Mouse (Mus musculus): ENCODE measurements at regions not wholly inside any gene's neighbourhood (a gene's known extent, or its start where the extent isn't known, plus 50 kb on each side); places are given as distances from the start of the nearest gene placed in this dataset.

- DNase-seq (ENCODE audit: extremely low spot score) = no peak
Observed at GRCm38 (mm10) chr2:167783374-167783773, 93.8 kb upstream of the Tmem189 start.

- DNase-seq (ENCODE audit: extremely low spot score) = peak; percentile 60
Observed at GRCm38 (mm10) chr2:167782231-167782999, 92.8 kb upstream of the Tmem189 start.

DNA sequence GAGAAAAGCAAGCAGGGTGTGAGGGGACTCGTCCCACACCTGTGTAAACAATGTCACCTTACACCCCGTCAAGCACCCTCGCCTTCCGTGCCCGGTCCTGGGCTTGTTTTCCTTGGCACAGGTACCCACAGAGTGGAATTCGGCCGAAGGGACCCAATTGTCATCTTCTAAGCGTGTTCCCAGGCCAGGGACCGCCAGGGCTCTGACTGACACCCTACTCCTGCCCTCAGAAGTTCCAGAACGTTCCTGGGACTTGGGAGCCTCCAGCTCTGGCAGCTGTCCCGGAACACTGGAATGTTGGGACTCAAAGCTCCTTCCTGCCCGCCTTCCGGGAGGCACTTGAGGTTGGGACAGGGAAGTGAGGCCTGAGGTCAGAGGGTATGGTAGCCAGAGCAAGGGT is 91.9 kb upstream of the Tmem189 start:
- DNase-seq (ENCODE audit: extremely low spot score) = no peak

DNA sequence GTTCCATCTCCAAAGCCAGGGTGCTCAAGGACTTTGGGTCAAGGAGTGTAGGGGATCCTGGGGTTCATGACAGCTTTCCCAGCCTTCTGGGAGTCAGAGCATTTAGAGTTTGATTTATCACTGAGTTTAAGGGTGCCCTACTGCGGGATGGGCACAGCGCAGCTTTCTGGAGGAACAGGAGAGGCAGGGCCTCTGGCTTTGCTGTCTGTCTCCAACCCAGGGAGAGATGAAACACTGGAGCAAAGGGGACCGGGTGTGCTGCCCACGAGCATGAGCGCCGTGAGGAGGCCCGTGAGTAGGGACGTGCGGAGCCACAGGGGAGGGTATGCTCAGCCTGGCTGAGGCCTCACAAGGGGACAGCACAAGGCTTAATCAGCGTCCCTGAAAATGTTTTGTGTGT is 89.1 kb upstream of the Tmem189 start:
- no peak for DNase-seq (ENCODE audit: extremely low spot score)

DNA sequence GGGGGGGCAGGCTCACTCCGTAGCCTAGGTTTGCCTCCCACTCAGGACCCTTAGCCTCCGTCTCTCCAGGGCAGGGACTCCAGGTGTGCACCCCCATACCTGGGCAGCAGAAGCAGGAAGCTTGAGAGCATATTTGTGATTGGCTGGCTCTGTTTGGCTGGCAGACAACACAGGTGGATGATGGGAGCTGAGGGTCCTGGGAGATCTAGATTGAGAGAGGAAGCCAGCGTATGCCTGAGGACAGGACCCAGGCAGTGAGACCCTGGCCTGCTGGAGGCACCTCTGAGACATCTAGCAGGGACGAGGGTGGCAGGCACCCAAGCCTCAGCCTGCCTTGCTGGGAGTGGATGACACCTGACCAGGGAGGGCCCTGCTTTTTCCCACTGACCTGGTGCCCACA is 88.6 kb upstream of the Tmem189 start:
- no peak for DNase-seq (ENCODE audit: extremely low spot score)

GRCm38 (mm10) chr2:167777331-167778085 is 87.9 kb upstream of the Tmem189 start:
- peak; percentile 86 for DNase-seq (ENCODE audit: extremely low spot score)

- DNase-seq (ENCODE audit: extremely low spot score) = no peak
Observed at GRCm38 (mm10) chr2:167776251-167777168, 86.9 kb upstream of the Tmem189 start.

DNA sequence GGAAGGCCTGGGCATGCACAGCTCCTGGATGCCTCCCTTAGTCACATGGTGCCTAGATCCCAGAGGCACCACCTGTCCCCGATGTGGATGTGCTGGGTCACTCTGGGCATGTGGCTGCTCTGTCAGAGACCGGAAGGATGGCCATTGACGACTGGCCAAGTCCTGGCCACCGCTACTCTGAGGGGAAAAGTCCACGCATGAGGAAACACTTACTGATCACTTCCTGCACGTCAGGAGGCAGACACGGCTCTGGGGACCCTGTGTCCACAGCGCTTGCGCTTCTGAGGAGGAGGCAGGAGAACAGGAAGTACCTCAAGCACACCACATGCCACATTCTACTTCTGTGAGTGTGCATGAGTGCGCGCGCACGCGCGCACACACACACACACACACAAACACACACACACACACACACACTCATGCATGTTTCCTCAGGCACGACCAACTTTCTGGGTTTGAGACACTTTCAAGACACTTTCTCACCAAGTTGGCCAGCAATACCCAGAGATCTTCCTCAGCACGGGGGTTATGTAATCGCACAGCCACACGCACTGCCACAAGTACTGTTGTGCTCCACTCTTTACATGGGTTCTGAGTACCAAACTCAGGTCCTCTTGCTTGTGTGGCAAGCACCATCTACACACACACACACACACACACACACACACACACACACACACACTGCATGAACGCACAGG is 85.7 kb upstream of the Tmem189 start:
- DNase-seq (ENCODE audit: extremely low spot score) = no peak

GRCm38 (mm10) chr2:167774806-167775179 is 85.2 kb upstream of the Tmem189 start:
- no peak for DNase-seq (ENCODE audit: extremely low spot score)

- no peak for DNase-seq (ENCODE audit: extremely low spot score)
Observed at GRCm38 (mm10) chr2:167774166-167774805, 84.7 kb upstream of the Tmem189 start.

DNA sequence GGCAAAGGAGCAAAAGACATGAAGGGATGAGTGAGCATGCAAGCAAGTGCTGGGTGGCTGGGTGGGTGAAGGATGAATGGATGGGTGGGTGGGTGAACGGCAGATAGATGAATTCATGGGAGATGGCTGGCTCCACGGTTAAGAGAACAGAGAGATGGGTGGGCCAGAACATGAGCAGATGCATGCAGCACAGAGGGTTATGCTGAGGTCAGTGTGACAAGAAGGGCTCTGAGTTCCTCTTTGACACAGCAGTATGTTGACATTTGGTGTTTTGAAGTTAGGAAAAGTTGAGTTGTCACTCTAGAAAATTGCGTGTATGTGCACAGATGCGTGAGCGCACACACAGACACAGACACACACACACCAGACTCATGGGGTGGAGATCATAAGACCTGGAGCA is 83.2 kb upstream of the Tmem189 start:
- DNase-seq (ENCODE audit: extremely low spot score) = no peak

DNA sequence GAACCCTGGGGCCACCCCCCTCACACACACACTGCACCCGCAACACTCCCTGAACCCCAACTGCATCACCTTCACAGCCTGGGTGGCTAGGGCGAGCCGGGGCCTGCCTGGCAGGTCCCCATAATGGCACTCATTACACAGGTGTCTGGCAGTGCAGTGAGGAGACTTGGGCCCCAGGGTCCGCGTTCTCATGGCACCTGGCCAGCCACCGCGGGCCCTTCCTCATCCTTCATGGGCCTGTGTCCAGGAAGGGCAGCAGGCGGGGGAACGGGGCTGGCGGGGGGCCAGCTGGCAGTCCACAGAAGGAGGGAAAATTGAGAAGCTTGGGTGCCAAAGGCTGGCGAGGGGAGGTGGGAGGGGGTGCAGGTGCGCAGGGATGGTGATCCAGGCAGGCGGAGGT is 78.3 kb upstream of the Tmem189 start:
- no peak for DNase-seq (ENCODE audit: extremely low spot score)

- no peak for DNase-seq (ENCODE audit: extremely low spot score)
Observed at GRCm38 (mm10) chr2:167767371-167767770, 77.7 kb upstream of the Tmem189 start.

DNA sequence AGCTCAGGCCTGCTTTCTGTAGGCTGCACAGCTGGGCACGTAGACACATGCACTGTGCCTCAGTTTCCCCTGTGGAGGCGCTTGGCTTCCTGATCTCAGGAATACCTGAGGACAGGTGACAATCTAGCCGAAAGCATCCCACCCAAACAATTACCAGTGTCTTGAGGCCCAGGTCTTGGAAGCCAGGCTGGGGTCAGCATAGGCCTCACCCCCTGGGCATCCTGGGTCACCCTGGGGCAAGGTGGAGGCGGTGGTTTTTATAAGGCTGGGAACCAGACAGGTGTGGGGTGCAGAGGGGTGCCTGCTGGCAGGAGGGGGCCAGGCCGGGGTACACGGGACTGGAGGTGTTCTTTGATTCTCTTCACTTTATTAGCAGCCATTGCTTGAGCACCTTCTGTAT is 76.2 kb upstream of the Tmem189 start:
- no peak for DNase-seq (ENCODE audit: extremely low spot score)

DNA sequence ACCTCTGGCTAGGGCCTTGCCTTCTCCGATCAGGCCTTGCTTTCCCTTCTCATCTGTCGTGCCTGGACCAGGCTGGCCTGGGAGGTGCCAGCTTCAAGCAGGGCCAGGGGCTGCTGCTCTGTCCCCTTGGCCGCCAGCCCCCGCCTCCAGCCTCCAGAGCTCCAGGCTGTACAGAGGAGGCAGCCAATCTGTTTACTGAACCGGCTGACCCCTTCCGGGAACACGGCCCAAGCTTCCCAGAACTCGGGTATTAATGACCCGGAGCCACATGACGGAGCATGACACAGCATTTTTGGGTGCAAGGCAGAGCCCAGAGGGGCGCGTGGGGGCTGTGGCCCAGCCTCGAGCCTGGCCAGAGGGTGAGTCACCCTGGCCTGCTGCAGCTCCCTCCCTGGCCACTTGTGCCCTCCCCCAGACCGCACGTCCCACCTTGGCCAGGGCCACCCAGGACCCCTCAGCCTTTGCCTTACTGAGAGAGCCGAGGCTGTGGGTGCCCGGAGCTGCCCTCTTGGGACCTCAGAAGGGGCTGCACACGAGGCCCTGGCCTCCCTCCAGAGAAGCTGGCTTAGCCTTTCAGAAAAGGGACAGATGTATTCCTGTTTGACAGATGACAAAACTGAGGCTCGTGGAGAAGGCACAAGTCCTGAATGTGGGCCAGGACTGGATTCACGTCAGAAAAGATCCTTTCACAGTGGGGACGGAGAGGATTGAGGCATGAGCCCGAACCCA is 75.6 kb upstream of the Tmem189 start:
- DNase-seq (ENCODE audit: extremely low spot score) = peak; percentile 64

DNA sequence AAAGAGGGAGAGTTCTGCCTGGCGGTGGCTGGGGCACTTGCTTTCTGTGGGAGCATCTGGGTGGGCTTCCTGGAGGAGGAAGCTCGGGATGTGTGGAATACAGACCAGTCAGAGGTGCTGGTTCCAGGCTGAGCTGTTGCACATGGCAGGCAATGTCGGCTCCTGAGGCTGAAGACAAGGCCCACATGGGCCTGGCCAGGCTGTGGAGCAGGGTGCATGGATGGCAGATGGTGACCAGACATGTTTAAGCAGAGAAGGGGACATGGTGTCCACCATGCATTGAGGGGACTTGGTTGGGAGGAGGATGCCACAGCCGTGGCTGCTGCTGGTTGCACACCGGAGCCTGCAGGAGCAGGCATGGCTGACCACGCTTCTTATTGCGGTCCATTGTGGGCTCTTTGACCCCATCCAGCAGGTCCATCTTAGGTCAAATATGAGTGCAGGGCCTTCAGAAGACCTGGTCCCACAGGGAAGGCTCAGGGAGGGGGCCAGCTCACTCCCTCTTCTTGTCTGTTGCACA is 74.3 kb upstream of the Tmem189 start:
- no peak for DNase-seq (ENCODE audit: extremely low spot score)

DNA sequence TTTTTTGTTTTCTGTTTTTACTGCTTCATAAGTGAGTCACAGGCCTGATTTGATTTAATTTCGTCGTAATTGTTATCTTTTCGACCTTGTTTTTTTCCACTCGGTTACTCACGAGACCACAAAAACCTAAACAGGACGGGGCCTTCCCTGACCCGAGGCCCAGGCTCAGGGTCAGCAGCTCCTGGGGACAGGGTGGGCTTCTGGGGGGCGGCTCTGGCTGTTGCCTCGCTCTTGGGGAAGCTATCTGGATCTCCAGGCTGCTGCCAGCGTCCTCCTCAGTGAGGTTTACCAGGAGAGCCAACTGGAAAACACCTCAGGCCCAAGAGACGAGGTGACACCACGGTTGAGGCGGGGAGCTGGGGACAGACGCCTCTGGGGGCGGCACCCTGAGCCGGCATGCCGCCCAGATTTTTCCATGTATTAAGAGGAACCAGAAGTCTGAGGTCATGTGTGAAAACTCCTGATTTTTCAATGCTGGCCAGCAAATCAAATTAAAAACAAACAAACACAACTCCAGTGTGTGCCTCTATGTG is 71.8 kb upstream of the Tmem189 start:
- DNase-seq (ENCODE audit: extremely low spot score) = no peak

DNA sequence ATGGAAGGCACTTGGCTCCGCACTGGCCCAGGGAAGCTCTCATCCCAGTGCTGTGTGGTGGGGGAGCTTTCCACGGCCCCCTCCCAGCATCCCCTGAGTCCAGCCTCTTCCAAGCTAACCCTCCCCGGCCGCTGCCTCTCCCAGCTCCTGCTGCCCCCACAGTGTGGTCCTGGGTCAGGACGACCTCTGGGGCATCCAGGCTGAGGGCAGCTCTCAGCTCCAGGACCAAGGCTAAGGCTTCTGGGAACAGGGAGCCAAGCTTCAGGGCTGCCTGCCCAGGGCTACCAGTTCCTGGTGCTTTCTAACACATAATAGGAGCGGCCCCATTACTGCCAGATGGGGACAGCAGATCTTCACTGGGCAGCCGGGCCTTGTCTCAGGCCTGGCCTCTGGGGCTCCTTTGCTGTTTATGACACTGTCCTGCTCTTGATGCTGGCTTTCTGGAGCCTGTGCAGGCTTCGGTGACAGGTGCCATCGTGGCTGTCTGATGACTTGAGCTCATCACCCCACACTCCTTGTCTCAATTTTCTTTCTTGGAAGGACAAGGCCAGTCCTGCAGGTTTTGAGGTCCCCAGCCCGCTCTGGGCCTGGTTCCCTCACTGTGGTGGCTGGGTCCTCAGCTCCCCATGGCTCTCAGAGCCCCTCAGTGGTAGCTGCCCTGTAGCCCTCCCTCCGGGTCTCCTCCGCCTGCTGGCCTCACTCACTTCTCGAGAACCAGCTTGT is 71.2 kb upstream of the Tmem189 start:
- no peak for DNase-seq (ENCODE audit: extremely low spot score)
